Mouse (Mus musculus): Measurements from ENCODE around the gene Cstf2. TPM values are rescaled to one million over a fixed set of nuclear protein-coding genes. Genes with fewer than 3 reads are reported as not detected.

Cstf2 gene
- total RNA-seq (2021), result 100 to 1,000 TPM in 1 of 2 experiments, 10 to 100 TPM in 1; 96.9 to 108 TPM

- intact Hi-C loops (cut with DNase I), result no loop called here
- peak; percentile 93 for DNase-seq
Measured at GRCm38 (mm10) chrX:134058987-134059712, at the start of gene Cstf2. Gene Cstf2, plus strand, starts transcription at chrX:134059187.

- intact Hi-C loops (cut with DNase I), result loop anchor here (2.0 kb wide), 1 partner anchor 72 kb away; no protein-coding TSS in a partner anchor
- DNase-seq, result peak; percentile 57
Measured at GRCm38 (mm10) chrX:134019005-134019404, 40.0 kb upstream of the Cstf2 start.

- DNase-seq, result no peak
- intact Hi-C loops (cut with DNase I), result no loop called here
Measured at GRCm38 (mm10) chrX:134020664-134021063, 38.3 kb upstream of the Cstf2 start.

GRCm38 (mm10) chrX:134048994-134049393 is 10.0 kb upstream of the Cstf2 start:
- DNase-seq, result no peak
- intact Hi-C loops (cut with DNase I), result no loop called here

- no peak for DNase-seq
- intact Hi-C loops (cut with DNase I), result no loop called here
Measured at GRCm38 (mm10) chrX:134056897-134057296, 2.1 kb upstream of the Cstf2 start.

- DNase-seq, result no peak
- intact Hi-C loops (cut with DNase I), result no loop called here
Measured at GRCm38 (mm10) chrX:134058040-134058875, 729 bp upstream of the Cstf2 start.

- intact Hi-C loops (cut with DNase I), result no loop called here
- DNase-seq, result no peak
Measured at GRCm38 (mm10) chrX:134059764-134060163, 777 bp downstream of the Cstf2 start.

- intact Hi-C loops (cut with DNase I), result no loop called here
- no peak for DNase-seq
Measured at GRCm38 (mm10) chrX:134085453-134085852, 26.5 kb downstream of the Cstf2 start.

GRCm38 (mm10) chrX:134102641-134103040 is 43.7 kb downstream of the Cstf2 start:
- intact Hi-C loops (cut with DNase I), result no loop called here
- no peak for DNase-seq

GRCm38 (mm10) chrX:134111767-134112166 is 52.8 kb downstream of the Cstf2 start:
- DNase-seq, result no peak
- intact Hi-C loops (cut with DNase I), result no loop called here

- intact Hi-C loops (cut with DNase I), result no loop called here
- DNase-seq, result no peak
Measured at GRCm38 (mm10) chrX:134116417-134116816, 57.4 kb downstream of the Cstf2 start.

- no peak for DNase-seq
- intact Hi-C loops (cut with DNase I), result no loop called here
Measured at GRCm38 (mm10) chrX:134128549-134128948, 69.6 kb downstream of the Cstf2 start.

GRCm38 (mm10) chrX:134132295-134132694 is 73.3 kb downstream of the Cstf2 start:
- intact Hi-C loops (cut with DNase I), result loop anchor here (10.0 kb wide), 1 partner anchor 173 kb away; the partner anchor contains the start of gene Cenpi
- DNase-seq, result peak; percentile 16

- no peak for DNase-seq
- intact Hi-C loops (cut with DNase I), result loop anchor here (10.0 kb wide), 1 partner anchor 171 kb away; the partner anchor contains the start of gene Cenpi
Measured at GRCm38 (mm10) chrX:134133821-134134220, 74.8 kb downstream of the Cstf2 start.

Small RNA genes lying within 50 kb of the gene (microRNA-seq; reads per million reads assigned to microRNA genes)
- gene Mir3112, result 0.90 reads per million

Other genes starting within 250 kb of the Cstf2 start
- gene Tnmd, start 208.2 kb upstream of the Cstf2 start, total RNA-seq (2021), result under 1 TPM in 1 of 2 experiments, not detected in 1; 0.28 TPM
- gene Tspan6, start 160.8 kb upstream of the Cstf2 start, total RNA-seq (2021), result 10 to 100 TPM; 86.6 to 92.0 TPM
- under 1 TPM; 0.50 to 0.84 TPM for gene Srpx2, start 150.8 kb upstream of the Cstf2 start, total RNA-seq (2021)
- under 1 TPM; 0.44 to 0.91 TPM for gene Sytl4, start 77.4 kb upstream of the Cstf2 start, total RNA-seq (2021)
- under 1 TPM; 0.22 to 0.24 TPM for gene Xkrx, start 102.9 kb downstream of the Cstf2 start, total RNA-seq (2021)
- gene Arl13a, start 128.3 kb downstream of the Cstf2 start, total RNA-seq (2021), result not detected
- gene Nox1, start 162.8 kb downstream of the Cstf2 start, total RNA-seq (2021), result not detected
- 1 to 10 TPM; 2.5 to 4.1 TPM for gene Trmt2b, start 217.8 kb downstream of the Cstf2 start, total RNA-seq (2021)
- gene Tmem35a, start 236.0 kb downstream of the Cstf2 start, total RNA-seq (2021), result 100 to 1,000 TPM; 112 to 117 TPM
- 1 to 10 TPM; 2.0 to 2.4 TPM for gene Cenpi, start 248.9 kb downstream of the Cstf2 start, total RNA-seq (2021)